Mouse (Mus musculus): ENCODE measurements around the gene Vmn1r38. TPM values are rescaled to one million over a fixed set of nuclear protein-coding genes. Genes with fewer than 3 reads are reported as not detected.

The Vmn1r38 gene
- not detected for polyA plus RNA-seq (2014; fragmentation: Illumina TruSeq; extraction: RNeasy Lipid Tissue Mini Kit (QIAGEN cat#74804); ENCODE audit: insufficient read depth, low read depth, low replicate concordance)

DNA sequence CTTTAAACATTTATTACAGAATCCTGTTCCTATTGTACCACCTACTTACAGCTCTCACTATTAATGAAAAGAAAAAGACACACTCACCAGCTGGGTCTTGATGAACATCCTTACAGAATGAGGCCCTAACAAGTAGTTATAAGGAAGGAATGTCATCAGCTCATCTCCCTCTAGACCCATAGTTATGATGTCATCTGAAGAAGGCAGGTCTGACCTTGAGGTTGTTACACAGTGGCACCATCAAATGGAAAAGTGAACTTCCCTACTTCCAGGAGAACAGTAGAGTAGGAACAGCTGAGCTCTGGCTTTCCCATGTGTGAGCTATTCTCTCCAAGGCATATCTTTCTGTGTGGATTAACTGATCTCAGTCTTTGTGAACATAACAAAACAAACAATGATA lies at the start of gene Vmn1r38:
Gene Vmn1r38, minus strand, starts transcription at position 101 of the 400 bp plus-strand sequence.

DNA sequence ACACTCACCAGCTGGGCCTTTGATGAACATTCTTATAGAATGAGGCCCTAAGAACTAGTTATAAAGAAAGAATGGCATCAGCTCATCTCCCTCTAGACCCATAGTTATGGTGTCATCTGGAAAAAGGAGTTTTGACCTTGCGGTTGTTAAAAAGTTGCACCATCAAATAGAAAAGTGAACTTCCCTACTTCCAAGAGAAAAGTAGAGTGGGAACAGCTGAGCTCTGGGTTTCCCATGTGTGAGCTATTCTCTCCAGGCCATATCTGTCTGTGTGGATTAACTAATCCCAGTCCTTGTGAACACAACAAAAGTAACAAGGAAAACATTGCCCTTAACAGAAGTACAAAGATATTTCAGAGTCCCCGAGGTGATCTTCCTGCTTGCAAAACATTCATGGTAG lies 28.1 kb upstream of the Vmn1r38 start, which contains the start of gene Vmn1r39:
Gene Vmn1r39, minus strand, starts transcription at position 101 of the 400 bp plus-strand sequence.

DNA sequence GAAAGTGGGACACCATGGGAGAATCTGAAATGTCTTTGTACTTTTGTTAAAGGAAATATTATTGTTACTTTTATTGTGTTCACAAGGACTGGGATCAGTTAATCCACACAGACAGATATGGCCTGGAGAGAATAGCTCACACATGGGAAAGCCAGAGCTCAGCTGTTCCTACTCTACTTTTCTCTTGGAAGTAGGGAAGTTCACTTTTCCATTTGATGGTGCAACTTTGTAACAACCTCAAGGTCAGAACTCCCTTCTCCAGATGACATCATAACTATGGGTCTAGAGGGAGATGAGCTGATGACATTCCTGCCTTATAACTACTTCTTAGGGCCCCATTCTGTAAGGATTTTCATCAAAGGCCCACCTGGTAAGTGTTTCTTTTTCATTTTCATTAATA lies 53.3 kb downstream of the Vmn1r38 start, which contains the start of gene Vmn1r37:
Gene Vmn1r37, plus strand, starts transcription at position 301 of the 400 bp plus-strand sequence.

Other genes starting within 250 kb of the Vmn1r38 start
- gene Mad2l1, start 247.2 kb downstream of the Vmn1r38 start, polyA plus RNA-seq (2014; fragmentation: Illumina TruSeq; extraction: RNeasy Lipid Tissue Mini Kit (QIAGEN cat#74804); ENCODE audit: insufficient read depth, low read depth, low replicate concordance) = 7.2 TPM
- gene Vmn1r32, start 222.5 kb downstream of the Vmn1r38 start, polyA plus RNA-seq (2014; fragmentation: Illumina TruSeq; extraction: RNeasy Lipid Tissue Mini Kit (QIAGEN cat#74804); ENCODE audit: insufficient read depth, low read depth, low replicate concordance) = not detected
- not detected for gene Vmn1r33, start 164.3 kb downstream of the Vmn1r38 start, polyA plus RNA-seq (2014; fragmentation: Illumina TruSeq; extraction: RNeasy Lipid Tissue Mini Kit (QIAGEN cat#74804); ENCODE audit: insufficient read depth, low read depth, low replicate concordance)
- gene Vmn1r34, start 138.7 kb downstream of the Vmn1r38 start, polyA plus RNA-seq (2014; fragmentation: Illumina TruSeq; extraction: RNeasy Lipid Tissue Mini Kit (QIAGEN cat#74804); ENCODE audit: insufficient read depth, low read depth, low replicate concordance) = not detected
- gene Vmn1r35, start 96.7 kb downstream of the Vmn1r38 start, polyA plus RNA-seq (2014; fragmentation: Illumina TruSeq; extraction: RNeasy Lipid Tissue Mini Kit (QIAGEN cat#74804); ENCODE audit: insufficient read depth, low read depth, low replicate concordance) = not detected
- not detected for gene Vmn1r36, start 63.5 kb downstream of the Vmn1r38 start, polyA plus RNA-seq (2014; fragmentation: Illumina TruSeq; extraction: RNeasy Lipid Tissue Mini Kit (QIAGEN cat#74804); ENCODE audit: insufficient read depth, low read depth, low replicate concordance)
- not detected for gene Vmn1r37, start 53.2 kb downstream of the Vmn1r38 start, polyA plus RNA-seq (2014; fragmentation: Illumina TruSeq; extraction: RNeasy Lipid Tissue Mini Kit (QIAGEN cat#74804); ENCODE audit: insufficient read depth, low read depth, low replicate concordance)
- gene Vmn1r39, start 28.0 kb upstream of the Vmn1r38 start, polyA plus RNA-seq (2014; fragmentation: Illumina TruSeq; extraction: RNeasy Lipid Tissue Mini Kit (QIAGEN cat#74804); ENCODE audit: insufficient read depth, low read depth, low replicate concordance) = not detected
- gene Gng12, start 113.8 kb upstream of the Vmn1r38 start, polyA plus RNA-seq (2014; fragmentation: Illumina TruSeq; extraction: RNeasy Lipid Tissue Mini Kit (QIAGEN cat#74804); ENCODE audit: insufficient read depth, low read depth, low replicate concordance) = 32.0 TPM